Mouse (Mus musculus) kidney, adult 18-20 months (tissue): Measurements from ENCODE around the gene Fam241a.

Source experiments
- DNase-seq: peaks from one replicate; pipeline ENCODE4 v3.0.0; 2021

The Fam241a gene

GRCm38 (mm10) chr3:127875059-127875458 lies 21.1 kb downstream of the Fam241a start:
- DNase-seq = no peak

GRCm38 (mm10) chr3:127874254-127874883 lies 21.8 kb downstream of the Fam241a start:
- no peak for DNase-seq

DNA sequence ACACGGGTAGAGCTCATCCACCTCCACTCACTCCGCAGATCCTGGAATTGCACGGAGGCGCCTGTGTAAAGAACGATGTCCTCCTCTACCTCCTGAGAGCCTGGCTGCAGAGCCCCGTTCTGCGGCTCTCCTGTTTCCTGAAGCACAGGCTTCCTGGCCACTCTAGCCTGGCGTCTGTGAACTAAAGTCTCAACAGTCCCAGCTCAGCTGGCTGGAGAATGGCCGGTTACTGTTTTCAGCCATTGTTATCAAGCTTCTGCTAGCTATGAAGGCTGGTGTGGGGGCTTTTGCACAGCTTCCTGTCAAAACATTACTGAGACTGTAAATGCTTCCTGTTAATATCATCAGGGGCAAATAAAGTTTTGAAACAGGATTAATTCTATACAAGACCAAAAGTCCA lies 24.5 kb downstream of the Fam241a start:
- no peak for DNase-seq

DNA sequence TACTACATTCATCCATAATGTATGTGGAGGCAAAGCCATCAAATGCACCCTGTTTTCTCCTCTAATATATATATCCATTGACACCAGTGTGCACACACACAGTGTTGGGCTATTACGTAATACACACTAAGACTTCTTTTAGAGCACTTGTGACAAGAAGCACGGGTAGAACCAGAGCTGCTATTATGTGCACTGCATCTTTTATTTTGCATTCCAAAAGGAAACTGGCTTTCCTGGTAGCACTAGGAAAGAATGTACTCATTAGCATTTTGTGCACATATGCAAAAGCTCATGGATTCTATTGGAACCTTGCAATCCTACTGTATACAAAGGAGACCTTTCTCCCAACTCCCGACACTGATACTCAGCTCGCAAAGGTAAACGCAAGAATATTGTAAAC lies 27.2 kb downstream of the Fam241a start:
- DNase-seq = no peak

- DNase-seq = no peak
These were observed 27.9 kb downstream of the Fam241a start for GRCm38 (mm10) chr3:127868046-127868758.

DNA sequence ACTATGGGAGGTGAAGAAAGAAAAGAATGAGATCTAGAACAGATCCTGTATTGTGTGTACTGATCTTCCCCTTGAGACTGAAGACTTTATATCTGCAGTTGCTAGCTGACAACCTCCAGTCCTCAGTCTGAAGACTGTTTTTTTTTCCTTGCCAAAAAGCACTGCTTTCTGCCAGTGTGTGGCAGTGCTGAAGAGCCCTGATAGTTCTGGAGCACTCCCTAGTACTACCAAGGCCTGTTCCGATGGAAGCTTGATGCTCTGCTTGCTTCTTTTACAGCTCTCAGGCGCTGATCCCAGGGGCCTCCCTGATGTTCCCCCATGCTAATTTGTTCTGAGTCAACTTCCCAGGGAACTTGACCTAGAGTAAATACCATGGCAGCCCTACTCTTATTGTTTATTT lies 31.9 kb downstream of the Fam241a start:
- no peak for DNase-seq

- no peak for DNase-seq
These were observed 32.6 kb downstream of the Fam241a start for GRCm38 (mm10) chr3:127863571-127863970.

DNA sequence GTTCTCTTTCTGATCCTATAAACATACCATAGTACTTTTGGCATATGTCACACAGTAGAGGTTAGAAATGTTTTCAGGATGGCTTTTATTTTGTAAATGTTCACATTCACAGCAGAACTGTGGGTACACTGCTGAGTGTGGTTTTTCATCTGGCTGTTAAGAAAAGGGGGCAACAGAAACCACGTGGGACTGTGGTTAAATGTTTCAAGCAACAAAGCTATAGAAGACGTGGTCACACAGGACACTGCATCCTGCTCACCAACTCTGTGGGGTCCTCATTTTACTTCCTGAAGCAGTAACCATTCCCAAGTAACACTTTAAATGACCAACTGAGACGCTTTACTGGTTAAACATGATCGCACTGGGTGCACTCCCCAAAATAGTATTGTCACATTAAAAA lies 33.6 kb downstream of the Fam241a start:
- no peak for DNase-seq

DNA sequence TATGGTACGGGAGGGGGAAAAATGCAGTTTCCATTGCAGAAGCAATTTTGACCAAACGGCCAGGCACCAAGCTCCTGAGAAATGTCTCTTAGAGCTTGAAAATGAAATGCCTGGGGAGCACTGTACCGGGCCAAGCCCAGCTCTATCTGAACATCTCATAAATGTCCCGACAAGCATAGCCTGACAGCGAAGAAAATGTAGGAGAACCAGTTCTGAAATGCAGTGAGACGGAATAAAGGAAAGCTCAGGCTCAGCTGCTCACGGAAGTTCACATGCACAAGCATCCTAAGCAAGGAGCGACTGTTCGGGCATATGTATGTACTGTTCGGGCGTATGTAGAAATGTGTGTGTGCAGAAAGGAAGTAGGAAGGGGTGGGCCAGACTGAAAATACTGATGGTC lies 34.8 kb downstream of the Fam241a start:
- no peak for DNase-seq

- DNase-seq = peak; percentile 71
These were observed 42.5 kb downstream of the Fam241a start for GRCm38 (mm10) chr3:127853431-127854206.

DNA sequence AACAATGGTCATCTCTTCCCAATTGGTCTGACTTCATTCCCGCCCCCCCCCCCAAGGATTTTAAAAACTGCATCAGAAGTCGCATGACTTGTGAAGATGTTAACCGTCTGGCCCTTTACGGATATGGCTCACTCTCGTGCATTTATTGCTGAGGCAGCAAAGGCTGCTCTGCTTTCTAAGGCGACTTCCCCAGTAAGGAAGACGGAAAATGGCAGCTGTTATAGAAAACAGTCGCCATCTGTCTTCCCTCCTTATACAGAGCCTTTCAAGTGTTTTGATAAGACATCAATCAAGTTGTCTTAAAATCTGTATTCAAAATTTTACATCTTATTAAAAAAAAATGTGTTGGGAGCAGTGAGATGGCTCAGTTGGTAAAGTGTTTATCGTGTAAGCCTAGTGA lies 43.4 kb downstream of the Fam241a start:
- no peak for DNase-seq

- DNase-seq = no peak
These were observed 45.1 kb downstream of the Fam241a start for GRCm38 (mm10) chr3:127850776-127851646.

DNA sequence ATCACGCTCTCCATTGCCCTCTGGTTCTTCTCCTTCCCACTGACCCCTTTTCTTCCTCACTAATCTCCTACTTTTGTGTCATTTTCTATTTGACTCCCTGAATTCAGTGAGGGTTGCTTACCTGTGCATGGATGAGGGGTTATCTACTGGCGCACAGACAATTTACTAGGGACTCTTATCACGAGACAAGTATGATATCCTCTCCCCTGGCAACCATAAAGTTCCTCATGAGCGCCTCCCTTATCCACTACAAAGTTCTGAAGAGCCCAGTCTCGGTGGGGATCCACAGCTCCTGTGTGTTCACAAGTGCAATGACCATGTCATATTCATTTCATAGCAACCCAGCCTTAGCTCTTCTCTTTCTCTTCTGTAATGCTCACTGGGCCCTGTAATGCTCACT lies 46.2 kb downstream of the Fam241a start:
- DNase-seq = no peak

DNA sequence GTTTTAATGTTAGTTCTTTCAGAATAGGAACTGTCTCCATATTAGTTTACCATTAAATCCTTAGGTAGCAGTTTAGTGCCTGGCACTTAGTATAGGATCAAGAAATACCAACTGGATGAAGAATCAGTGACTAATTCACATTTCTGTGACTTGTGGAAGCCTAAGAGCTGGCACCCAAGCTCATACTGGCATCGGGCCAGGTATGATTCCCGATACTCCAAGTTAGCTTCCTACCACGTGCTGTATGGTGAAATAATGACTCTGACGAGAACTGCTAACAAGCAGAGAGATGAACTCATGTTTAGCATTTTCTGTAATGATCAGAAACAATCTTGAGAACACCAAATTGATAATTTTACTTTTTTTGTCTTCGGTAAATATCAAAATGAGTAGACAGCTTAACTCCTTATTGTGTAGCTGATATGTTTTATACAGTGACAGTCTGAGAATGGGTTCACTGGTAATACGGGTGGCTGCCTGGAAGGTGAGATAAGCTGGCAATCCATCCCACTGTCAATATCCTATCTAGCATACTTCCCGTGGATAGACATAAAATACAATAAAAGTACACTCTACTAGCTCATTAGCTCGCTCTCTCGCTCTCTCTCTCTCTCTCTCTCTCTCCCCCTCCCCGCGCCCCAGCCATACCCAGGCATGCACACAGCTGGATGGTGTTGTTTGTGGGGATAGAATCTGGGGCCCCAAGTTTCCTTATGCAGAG lies 47.9 kb downstream of the Fam241a start:
- no peak for DNase-seq

DNA sequence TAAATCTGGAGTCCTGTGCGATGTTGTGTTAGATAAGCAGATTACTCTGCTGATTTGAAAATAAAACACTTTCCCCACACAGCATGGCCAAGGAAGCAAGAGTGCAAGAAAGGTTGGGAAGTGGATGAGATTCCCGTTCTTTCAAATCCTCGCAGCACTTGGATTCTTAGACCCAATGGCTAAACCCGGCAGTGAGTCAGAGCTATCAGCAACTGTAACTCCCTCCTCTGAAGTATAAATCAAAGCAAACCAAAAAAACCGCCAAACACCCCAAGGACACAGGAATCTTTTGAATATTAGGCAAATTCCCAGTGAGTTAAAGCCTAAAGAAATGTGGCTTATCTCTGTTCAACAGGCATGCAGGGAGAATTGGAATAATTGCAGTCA lies 52.2 kb downstream of the Fam241a start:
- DNase-seq = no peak

GRCm38 (mm10) chr3:127843324-127843940 lies 52.7 kb downstream of the Fam241a start:
- no peak for DNase-seq

- no peak for DNase-seq
These were observed 54.2 kb downstream of the Fam241a start for GRCm38 (mm10) chr3:127841926-127842325.

DNA sequence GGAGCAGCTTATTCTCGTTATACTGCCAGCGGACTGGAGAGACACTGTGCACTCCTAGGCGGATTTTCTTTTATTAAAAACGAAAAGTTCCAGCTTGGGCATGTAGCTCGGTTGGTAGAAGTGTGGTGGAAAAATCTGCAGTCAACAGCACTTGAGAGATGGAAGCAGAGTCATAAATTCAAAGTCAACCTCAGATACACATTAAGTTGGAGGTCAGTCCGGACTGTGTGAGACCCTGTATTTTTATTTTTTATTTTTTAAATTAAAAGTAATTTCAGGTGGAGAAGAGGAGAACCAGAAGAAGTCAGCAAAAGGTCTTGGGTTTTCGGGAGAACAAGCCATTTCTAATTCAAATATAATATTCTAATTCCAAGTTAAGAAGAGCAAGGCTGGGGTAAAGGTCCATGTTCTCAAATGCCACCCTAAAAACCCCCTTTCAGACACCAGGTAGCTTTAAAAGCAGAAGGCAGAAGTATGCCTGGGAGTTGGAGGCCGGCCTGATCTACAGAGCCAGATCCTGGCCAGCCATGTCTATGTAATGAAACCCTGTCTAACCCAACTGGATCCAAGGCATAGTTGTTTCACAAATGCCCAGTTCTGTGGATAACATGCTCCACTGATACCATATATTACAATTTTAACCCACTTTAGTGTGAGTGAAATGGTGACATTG lies 58.0 kb downstream of the Fam241a start:
- no peak for DNase-seq

- DNase-seq = peak; percentile 96
These were observed 58.8 kb downstream of the Fam241a start, which contains the start of gene Ap1ar for GRCm38 (mm10) chr3:127837154-127837865. Gene Ap1ar (minus strand): TSS chr3:127837523.

GRCm38 (mm10) chr3:127836798-127837153 lies 59.3 kb downstream of the Fam241a start:
- DNase-seq = no peak

GRCm38 (mm10) chr3:127835594-127835993 lies 60.5 kb downstream of the Fam241a start:
- DNase-seq = no peak
